Mouse (Mus musculus): ENCODE measurements around the gene Fam83e.

Gene Fam83e

GRCm38 (mm10) chr7:45741777-45742176 is 20.8 kb downstream of the Fam83e start:
- peak; percentile 90 for DNase-seq (ENCODE audit: low read depth)

- DNase-seq (ENCODE audit: low read depth): peak; percentile 90
Measured at GRCm38 (mm10) chr7:45742338-45742737, 21.3 kb downstream of the Fam83e start.

- DNase-seq (ENCODE audit: low read depth): peak; percentile 73
Measured at GRCm38 (mm10) chr7:45744387-45744786, 23.4 kb downstream of the Fam83e start.

GRCm38 (mm10) chr7:45746518-45746917 is 25.5 kb downstream of the Fam83e start:
- DNase-seq (ENCODE audit: low read depth): peak; percentile 54

GRCm38 (mm10) chr7:45747450-45747849 is 26.4 kb downstream of the Fam83e start:
- DNase-seq (ENCODE audit: low read depth): no peak

GRCm38 (mm10) chr7:45748110-45748509 is 27.1 kb downstream of the Fam83e start:
- no peak for DNase-seq (ENCODE audit: low read depth)

- no peak for DNase-seq (ENCODE audit: low read depth)
Measured at GRCm38 (mm10) chr7:45749401-45749800, 28.4 kb downstream of the Fam83e start.

- no peak for DNase-seq (ENCODE audit: low read depth)
Measured at GRCm38 (mm10) chr7:45750162-45750561, 29.1 kb downstream of the Fam83e start.

- DNase-seq (ENCODE audit: low read depth): no peak
Measured at GRCm38 (mm10) chr7:45755703-45756102, 34.7 kb downstream of the Fam83e start.

- DNase-seq (ENCODE audit: low read depth): no peak
Measured at GRCm38 (mm10) chr7:45759400-45759799, 38.4 kb downstream of the Fam83e start.

GRCm38 (mm10) chr7:45760151-45760550 is 39.1 kb downstream of the Fam83e start:
- DNase-seq (ENCODE audit: low read depth): no peak

GRCm38 (mm10) chr7:45765995-45766394 is 45.0 kb downstream of the Fam83e start:
- DNase-seq (ENCODE audit: low read depth): peak; percentile 72

- DNase-seq (ENCODE audit: low read depth): no peak
Measured at GRCm38 (mm10) chr7:45766764-45767163, 45.8 kb downstream of the Fam83e start.

- peak; percentile 28 for DNase-seq (ENCODE audit: low read depth)
Measured at GRCm38 (mm10) chr7:45767500-45767899, 46.5 kb downstream of the Fam83e start.

- peak; percentile 16 for DNase-seq (ENCODE audit: low read depth)
Measured at GRCm38 (mm10) chr7:45770427-45771082, 49.5 kb downstream of the Fam83e start.

GRCm38 (mm10) chr7:45771101-45771500 is 50.1 kb downstream of the Fam83e start:
- peak; percentile 57 for DNase-seq (ENCODE audit: low read depth)

GRCm38 (mm10) chr7:45775237-45775636 is 54.2 kb downstream of the Fam83e start:
- no peak for DNase-seq (ENCODE audit: low read depth)
